Mouse (Mus musculus): Measurements from ENCODE around the gene Zbtb34.

Gene Zbtb34

DNA sequence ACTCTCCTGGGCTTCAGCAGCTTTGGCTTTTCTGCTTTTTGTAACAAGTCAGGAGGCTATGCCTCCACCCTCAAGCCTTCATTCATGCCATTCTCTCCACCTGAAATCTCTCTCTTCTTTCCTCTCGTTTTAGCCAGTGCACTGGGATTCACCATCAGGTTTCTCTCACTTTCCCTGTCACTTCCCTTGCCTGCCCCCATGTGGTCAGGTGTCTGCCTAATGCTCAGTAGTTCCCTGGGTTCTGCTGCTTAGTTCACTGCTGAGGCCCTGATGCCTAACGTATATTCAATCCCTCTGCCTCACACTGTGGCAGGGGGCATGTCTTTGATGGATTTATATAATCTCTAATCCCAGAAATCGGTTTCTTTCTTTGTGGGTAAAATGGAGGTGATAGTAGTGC, 29.9 kb downstream of the Zbtb34 start:
- peak; percentile 43 for DNase-seq (ENCODE audit: low spot score)

DNA sequence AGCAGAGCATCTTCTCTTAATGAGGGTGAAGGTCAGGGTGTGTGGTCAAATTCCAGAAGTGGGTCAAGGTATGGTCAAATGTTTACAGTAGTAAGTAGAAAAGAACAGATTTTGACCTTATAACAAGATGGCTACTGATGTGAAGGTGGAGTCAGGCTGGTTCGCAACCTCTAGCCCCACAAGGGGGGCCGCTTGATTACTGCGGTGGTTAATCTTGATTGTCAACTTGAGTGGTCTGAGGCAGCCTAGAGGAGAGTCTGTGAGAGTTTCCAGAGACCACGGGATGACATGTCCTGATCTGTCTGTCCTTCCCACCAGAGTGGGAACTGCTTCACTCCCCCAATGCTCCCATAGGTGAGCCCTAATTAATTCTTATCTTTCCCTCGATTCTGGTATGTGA, 30.6 kb downstream of the Zbtb34 start:
- no peak for DNase-seq (ENCODE audit: low spot score)

DNA sequence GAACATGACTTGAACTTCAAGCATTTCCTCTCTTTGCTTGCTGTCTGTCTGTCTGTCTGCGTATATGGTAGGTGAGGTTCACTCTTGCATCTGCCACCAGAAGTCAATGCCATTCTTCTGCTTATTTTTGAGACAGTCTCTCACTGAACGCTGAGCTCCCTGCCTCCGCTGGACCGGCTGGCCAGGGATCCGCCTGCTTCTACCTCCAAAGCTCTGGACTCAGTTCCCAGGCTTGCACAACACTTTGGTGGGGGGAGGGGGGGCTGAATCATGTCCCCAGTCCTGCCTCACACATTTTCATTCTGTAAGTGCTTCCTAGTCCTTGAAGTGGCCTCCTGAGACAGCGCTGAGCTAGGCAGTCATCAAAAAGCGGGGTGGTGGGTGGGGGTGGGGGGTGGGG, 32.0 kb downstream of the Zbtb34 start:
- DNase-seq (ENCODE audit: low spot score): no peak

DNA sequence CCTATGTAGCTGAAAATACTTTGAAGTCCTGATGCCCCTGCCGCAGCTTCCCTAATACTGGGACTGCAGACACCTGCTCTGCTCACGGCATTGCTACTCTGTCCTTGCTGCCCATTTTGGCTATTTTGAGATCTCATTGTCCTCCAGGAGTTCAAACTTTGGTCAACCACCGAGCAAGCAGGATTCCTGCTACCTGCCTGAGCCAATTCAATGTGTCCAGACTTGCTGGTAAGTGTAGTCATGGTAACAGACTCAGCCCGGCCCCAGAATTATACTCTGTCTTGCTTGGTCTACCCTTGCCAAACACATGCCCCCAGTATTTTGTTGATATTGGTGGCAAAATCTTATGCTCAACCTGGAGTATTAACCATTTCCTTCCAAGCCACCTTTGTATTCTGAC, 34.1 kb downstream of the Zbtb34 start:
- DNase-seq (ENCODE audit: low spot score): no peak

DNA sequence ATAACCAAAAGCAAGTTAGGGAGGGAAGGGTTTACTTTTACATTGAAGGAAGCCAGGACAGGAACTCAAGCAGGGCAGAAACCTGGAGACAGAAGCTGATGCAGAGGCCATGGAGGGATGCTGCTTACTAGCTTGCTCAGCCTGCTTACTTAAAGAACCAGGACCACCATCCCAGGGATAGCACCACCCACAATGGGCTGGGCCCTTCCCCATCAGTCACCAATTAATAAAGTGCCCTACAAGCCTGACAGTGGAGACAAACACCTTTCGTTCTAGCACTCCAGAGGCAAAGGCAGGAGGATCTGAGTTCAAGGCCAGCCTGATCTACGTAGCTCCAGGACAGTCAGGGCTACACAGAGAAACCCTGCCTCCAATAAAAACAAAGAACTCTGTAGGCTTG, 36.1 kb downstream of the Zbtb34 start:
- no peak for DNase-seq (ENCODE audit: low spot score)

DNA sequence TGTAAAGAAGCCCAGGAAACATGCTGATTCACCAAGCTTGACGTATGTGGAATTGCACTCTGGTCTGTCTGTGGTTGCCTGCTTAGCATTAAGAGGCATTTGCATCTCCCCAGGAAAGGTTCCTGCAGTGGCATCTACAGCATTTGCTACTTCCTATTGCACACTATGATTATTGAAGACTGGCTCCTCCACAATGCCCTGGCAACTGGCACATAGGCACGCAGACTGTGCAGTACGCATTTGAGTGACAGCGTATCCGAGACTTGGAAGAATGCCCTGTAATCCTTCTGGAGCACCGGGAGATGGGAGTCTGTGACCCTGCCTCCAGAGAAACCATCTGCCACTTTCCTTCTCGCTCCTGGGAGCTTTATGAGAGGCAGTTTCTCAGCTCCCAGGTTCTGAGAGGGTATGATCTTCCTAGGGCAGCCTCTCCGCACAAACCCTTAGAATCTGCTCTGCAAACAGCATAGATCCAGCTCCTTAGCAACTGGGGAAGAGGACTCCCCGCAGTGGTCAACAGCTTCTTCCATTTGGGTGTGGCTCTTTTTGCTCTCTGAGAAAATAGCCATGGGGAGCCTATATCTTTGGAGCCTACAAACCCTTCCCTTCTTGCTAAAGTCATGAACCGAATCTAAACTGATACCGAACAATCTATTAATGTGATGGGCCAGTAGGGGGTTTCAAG, 37.0 kb downstream of the Zbtb34 start:
- DNase-seq (ENCODE audit: low spot score): peak; percentile 54

DNA sequence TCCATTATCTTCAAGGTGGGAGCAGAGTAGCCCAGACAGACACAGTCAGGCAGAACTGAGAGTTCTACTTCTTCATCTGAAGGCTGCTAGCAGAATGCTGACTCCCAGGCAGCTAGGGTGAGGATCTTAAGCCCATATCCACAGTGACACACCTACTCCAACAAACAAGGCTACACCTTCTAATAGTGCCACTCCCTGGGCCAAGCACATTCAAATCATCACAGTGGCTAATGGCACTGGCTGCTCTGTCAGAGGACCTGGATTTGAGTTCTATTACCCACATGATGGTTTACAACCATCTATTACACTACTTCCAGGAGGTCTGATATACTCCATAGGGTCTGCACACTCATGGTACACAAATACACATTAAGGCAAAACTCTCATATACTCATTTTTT, 38.1 kb downstream of the Zbtb34 start:
- no peak for DNase-seq (ENCODE audit: low spot score)

DNA sequence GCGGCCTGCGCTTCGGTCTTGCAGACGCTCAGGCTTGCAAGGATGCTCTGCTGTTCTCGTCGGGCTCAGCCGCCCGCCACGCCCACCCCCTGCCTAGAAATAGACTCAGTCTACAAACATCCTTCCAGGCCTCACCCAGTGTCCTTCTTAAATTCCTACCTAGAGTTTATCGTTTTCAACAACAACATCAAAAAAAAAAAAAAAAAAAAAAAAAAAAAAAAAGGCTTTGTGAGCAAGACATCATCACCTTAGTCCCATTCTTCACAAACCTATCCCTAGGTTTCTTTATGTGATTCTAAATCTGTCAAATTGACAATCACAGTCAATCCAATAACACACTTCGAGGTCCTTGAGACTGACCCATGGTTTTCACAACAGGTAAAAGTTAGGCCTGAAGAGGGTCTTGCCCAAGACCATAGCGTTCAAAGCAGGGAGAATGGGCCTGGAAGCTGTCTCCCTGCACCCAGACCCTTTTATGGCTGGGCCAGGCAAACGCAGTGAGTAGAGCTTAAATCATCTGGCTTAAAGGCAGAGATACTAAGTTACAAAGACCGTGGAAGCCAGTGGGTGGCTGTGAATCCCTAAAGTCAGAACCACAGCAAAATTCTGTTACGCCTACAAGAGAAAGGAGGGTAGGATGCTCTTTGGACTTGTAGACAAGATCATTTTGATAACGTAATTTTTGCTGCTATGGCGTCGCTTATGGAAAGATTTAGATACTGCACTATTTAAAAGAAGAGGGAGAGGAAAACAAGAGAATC, 59.3 kb downstream of the Zbtb34 start:
- DNase-seq (ENCODE audit: low spot score): no peak

DNA sequence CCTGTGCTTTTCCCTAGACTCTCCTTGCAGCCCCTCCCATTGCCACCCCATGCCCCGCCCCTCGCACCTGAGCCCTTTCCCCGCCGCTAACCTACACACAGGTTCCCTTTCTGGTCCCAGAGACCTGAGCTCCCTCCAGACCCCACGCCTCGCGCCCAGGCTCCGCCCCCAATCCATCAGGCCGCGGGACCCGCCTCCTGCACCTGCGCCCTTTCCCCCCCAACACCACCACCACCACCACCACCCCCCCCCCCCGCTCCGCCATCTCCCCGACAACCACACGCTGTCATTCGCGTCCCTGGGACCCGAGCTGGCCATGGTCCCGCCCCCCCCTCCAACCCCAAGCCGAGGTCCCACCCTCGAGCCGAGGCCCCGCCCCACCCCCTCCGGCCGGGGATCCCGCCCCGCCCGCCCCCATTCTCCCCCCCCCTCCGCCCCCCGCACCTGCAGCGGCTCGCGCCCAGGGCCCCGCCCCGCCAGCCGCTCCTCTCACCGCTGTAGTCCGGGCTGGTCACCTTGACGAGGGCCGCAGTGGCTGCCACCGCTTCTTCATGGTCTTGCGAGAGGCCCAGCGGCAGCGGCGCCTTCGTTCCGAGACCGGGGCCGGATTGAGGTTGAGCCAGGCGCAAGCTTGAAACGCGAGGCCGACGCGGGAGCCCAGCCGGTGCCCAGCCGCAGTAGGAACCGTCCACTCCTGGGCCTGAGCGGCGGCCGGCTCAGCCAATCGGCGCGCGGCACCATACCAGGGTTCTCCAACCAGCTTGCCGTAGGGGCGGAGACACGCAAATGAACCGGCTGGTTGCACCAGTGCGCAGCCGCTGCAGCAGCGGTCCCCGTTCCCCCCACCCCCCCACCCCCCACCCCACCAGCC, 60.1 kb downstream of the Zbtb34 start, which contains the start of gene Ralgps1:
Ralgps1 (minus strand) TSS at position 710 of the 871 bp plus-strand sequence.
- peak; percentile 98 for DNase-seq (ENCODE audit: low spot score)

DNA sequence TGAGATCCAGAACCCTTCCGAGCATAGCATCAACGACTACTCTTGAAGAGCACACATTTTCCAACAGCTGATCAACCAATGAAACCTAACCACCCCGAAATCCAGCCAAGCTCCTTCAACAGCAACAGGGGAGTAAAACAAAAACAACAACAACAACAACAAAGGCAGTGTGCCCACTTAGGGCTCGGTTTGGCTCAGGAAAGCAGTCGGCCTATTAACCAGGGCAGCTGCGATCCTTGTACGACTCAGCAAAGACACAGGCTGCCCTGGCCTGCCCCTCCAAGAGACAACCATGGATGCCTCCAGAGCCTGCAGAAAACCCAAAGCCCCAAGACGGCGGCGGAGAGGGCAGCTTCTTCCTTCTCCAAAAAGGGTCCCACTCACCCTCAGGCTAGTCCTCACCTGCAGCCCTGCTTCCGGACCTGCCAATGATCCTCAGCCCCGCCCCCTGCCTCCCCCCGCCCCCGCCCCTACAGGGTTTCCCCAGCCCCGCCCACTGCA, 60.8 kb downstream of the Zbtb34 start:
- no peak for DNase-seq (ENCODE audit: low spot score)

DNA sequence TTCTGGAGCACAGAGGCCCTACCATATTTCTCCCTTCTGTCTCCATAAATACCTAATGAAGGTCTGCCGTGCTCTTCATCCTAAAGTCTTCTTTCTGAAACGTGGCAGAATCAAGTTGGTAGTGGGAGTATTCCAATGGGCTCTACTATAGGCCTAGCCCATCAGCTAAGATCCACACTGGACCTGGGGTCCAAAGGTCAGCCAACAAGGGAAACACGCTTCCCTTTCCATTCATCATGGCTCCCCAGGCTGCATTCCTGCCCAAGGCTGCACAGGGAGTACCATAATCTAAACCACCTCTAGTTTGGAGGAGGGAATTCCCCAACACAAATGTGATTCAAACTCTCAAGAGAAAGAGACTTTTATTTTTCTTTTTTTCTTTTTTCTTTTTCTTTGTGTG, 61.7 kb downstream of the Zbtb34 start:
- DNase-seq (ENCODE audit: low spot score): no peak

DNA sequence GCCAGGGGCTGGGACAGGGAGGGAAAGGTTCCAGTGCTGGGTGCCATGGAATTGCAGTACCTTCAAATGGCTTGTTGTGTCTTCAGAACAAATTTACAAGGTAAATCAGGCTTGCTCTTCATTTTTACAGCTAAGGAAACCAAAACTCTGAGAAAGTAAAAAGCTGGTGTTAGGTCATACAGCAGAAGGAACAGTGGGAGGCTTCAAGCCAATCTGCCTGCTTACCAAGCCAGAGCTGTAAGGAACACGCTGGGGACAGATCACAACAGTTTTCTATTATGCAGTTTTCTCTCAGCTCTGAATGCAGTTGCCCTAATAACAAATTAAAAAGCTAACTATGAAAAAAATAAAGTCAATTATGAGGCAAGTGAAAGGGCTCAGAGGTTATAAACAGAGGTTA, 62.6 kb downstream of the Zbtb34 start:
- DNase-seq (ENCODE audit: low spot score): no peak

DNA sequence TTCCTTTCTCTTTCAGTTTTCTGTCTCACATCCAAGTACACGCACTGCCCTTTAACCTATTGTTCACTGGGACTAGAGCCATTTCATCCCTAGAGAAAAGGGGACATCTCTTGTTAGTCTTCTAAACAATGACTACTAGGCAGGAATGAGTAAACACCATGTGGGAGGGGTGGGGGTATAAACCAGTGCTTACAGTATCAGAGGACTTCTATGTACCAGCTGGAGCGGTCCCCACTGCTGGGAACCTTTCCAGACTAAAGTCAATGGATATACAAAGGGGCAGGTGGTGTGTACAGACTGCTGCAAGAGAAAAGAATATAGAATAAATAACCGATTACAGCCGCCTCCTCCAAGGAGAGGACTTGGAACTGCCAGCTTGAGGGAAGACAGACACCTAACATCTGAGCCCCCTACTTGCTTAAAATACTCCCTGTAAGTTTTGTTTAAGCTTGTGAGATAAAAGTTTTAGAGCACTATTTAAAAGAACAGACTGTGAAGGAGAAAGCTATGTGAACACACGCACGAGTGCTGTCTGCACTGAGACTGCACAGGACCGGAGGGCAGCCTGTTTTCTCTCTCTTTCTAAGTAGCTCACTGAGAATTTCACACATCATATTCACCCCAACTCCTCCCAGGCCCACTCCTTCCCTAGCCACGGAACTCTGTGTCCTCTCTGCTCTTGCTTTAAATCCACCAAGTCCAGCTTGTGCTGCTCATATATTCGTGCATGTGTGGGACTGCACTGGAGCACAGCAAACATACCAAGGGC, 65.2 kb downstream of the Zbtb34 start:
- DNase-seq (ENCODE audit: low spot score): peak; percentile 67

DNA sequence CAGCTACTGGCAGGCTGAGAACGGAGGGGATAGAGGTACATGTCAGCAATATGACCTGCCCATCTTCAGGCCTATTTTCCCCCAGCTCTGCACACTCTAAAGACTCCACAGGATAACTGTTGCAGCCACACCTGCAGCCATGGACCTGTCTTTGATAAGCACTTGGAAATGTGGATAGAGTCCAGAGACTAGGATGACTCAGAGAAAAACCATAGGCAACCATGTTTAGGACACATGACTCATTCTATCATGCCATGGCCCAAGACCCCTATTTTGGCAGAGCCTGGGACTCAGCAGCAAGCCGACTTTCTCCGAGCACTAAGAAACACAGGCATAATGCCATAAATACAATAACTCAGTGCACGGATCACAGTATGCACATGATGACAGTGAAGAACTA, 66.5 kb downstream of the Zbtb34 start:
- DNase-seq (ENCODE audit: low spot score): no peak

DNA sequence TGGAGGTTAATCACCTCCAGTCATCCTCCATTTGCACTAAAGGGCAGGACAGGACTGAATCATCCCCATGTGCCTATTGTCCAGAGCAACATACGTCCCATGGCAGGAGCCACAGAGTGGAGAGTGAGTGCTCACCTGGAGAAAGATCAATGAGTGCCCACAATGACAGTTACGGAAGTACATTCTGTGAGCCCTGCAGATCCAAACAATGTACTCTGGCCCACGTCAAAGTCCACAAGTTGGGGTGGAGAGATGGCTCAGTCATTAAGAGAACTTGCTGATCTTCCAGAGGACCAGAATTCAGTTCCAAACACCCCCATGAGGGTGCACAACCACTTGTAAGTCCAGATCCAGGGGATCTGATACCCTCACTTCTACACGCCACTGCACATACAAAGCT, 67.2 kb downstream of the Zbtb34 start:
- no peak for DNase-seq (ENCODE audit: low spot score)

DNA sequence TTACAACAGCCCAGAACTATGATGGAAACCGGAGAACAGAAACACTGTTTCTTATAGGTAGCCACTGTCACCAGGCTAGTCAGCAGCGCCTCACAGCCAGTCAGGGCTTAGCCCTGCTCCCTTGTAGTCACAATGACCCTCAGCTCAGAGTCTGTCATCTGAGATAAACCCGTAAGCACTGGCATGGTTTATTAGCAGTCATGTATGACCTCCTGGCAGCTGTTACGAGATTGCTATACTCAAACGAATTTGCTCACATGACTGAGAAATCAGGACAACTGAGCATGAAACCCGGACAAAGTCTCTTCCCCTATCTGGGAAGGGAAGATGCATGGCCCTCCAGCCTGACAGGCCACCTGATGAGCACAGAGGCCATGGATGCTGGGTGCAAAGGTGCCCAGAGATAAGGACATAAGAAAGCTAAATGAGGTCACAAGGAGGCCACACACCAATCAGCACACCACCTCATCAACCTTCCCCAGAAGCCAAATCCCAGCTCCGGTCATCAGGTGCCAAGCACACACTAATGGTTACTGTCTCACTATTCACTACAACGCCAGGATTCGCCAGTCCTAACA, 69.9 kb downstream of the Zbtb34 start:
- DNase-seq (ENCODE audit: low spot score): no peak

DNA sequence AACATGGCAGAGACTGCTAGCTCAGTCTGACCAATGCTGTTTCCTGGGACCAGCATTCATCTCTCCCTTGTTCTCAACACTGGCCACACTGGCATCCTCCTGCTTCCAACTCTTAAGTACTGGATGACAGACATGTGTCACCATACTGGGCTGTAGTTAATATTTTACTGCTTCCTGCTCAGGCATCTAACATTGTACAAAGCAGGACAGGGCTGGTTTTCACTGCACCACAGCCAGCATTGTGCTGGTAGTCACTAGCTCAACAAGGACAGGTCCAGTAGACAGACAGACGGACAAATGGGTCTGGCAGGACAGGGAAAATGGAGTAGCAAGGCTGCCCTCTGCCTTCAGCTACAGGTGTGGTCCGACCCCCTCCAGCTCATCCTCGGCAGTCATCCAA, 70.6 kb downstream of the Zbtb34 start:
- peak; percentile 4 for DNase-seq (ENCODE audit: low spot score)

DNA sequence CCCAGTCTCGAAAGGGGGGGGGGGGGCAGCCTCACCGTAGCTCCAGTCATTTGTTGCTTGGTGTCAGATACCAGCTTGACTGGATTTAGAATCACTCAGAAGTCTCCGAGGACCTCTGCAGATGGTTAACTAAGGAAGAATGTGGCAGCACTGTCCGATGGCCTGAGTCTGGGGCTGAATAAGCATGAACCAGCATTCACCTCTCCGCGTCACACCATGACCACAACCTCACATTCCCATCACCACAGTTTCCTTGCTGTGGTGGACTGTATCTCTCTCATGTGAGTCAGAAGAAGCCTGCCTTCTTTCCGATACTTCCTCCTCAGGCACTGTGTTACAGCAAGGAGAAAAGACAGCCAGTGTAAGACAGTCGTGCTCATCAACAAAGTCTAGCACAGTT, 71.9 kb downstream of the Zbtb34 start:
- DNase-seq (ENCODE audit: low spot score): no peak

DNA sequence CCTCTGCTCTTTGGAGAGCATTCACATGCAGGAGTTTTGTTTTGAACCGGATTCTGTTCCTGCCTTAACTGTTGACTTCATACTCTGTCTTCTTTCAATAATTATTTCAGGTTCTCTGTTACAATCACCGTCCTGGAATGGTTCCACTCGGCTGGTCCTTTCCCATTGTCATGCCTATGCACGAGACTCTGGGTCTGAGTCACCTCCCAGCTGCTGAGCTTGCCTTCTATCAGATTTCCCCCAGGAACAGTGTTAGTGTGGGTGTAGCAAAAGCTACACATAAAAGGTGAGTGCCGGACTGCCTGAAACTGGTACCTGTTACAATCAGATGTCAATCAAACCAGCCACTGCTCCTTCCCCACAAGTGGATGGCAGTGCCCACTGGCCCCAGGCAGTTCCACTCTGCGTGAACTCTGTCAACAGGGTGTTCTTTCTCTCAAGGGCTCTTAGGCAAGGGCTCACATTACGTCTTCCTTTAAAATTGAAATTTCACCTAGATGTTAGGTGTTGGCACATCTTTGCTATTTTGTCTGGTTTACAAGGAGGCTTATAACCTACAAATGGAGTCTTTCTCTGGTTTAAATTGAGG, 73.8 kb downstream of the Zbtb34 start:
- DNase-seq (ENCODE audit: low spot score): no peak
